Comparison of ENCODE assay signal across 18 mouse cellular contexts in the genomic region with DNA sequence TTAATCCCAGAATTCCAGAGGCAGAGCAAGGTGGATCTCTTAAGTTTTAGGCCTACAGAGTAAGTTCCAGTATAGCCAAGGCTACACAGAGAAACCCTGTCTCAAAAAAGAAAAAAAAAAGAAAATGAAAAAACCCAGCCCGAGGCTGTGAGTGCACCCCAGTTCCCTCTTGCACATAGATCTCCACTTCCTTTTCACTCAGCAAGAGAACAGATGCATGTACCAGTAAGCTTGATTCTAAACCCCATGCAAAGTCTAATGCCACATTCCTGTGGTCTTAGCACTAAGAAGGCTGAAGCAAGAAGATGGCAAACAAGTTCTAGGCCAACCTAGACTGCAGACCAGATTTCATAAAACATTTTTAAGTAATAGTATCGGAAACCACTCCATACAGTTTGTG. TPM values are rescaled to one million over a fixed set of nuclear protein-coding genes. Genes with fewer than 3 reads are reported as not detected.
DNase-seq lines count a peak whose midpoint lies in the region; ATAC-seq and TF ChIP-seq lines count a peak whose summit lies in the region.
"Had no signal": no experiment of that assay in that cellular context is flagged by ENCODE, and none has a peak within 500 bp of the region (broad histone marks: within the 10 kb centered on the region; RNA-seq: fewer than 3 reads in every experiment).

No protein-coding gene starts in this region.

- peaks cover 29% of the 10 kb centered on the region for H3K36me3 ChIP-seq in embryonic facial prominence, embryonic 13.5 days
- H3K36me3 ChIP-seq in embryonic facial prominence, embryonic 10.5 days (replicated peaks): peaks cover 39% of the 10 kb centered on the region
- peaks cover 26% of the 10 kb centered on the region for H3K36me3 ChIP-seq in lung, embryonic 14.5 days (ENCODE audit: insufficient read depth)
- no peaks in the 10 kb centered on the region for H3K36me3 ChIP-seq in lung, postnatal 0 days (ENCODE audit: insufficient read depth, low read length)

- H3K9ac ChIP-seq in embryonic facial prominence, embryonic 13.5 days: no peak overlapping the region
- H3K9ac ChIP-seq in lung, embryonic 14.5 days: no peak overlapping the region
- H3K9ac ChIP-seq in lung, postnatal 0 days (replicated peaks; ENCODE audit: low read depth): no peak overlapping the region
- H3K9ac ChIP-seq: forebrain, embryonic 13.5 days; forebrain, postnatal 0 days; hindbrain, embryonic 13.5 days had no signal

- peaks cover 5% of the 10 kb centered on the region; the same call in 1 of the 2 replicates for H3K4me1 ChIP-seq in embryonic facial prominence, embryonic 13.5 days
- H3K4me1 ChIP-seq in embryonic facial prominence, embryonic 10.5 days: peaks cover 26% of the 10 kb centered on the region
- no peaks in the 10 kb centered on the region for H3K4me1 ChIP-seq in lung, embryonic 14.5 days (ENCODE audit: insufficient read depth)
- 0 out of 2 replicates have a peak, but pooled peaks cover 3% of the 10 kb centered on the region for H3K4me1 ChIP-seq in lung, postnatal 0 days (ENCODE audit: insufficient read depth, low read depth, low read length)

- no peaks in the 10 kb centered on the region for H3K27me3 ChIP-seq in embryonic facial prominence, embryonic 13.5 days
- no peaks in the 10 kb centered on the region for H3K27me3 ChIP-seq in embryonic facial prominence, embryonic 10.5 days (replicated peaks; ENCODE audit: low read depth, poor library complexity, severe bottlenecking)
- no peaks in the 10 kb centered on the region for H3K27me3 ChIP-seq in lung, embryonic 14.5 days (ENCODE audit: insufficient read depth, low read length)
- H3K27me3 ChIP-seq in lung, postnatal 0 days (replicated peaks; ENCODE audit: insufficient read depth, low read length): no peaks in the 10 kb centered on the region
- H3K27me3 ChIP-seq: forebrain, embryonic 13.5 days; hindbrain, embryonic 13.5 days had no signal

- TF ChIP-seq EP300 in lung, postnatal 0 days (IDR thresholded peaks at IDR 0.05): no peak

- TF ChIP-seq CTCF in lung, embryonic 14.5 days (IDR thresholded peaks at IDR 0.05; ENCODE audit: low read depth): no peak
- TF ChIP-seq CTCF in lung, postnatal 0 days (IDR thresholded peaks at IDR 0.05): no peak

- no peak for DNase-seq in embryonic facial prominence, embryonic 10.5 days (ENCODE audit: low spot score)
- no peak for DNase-seq in lung, embryonic 14.5 days
- DNase-seq in lung, postnatal 0 days (ENCODE audit: low spot score): no peak
- DNase-seq in left cerebral cortex, adult 8-10 months (ENCODE audit: low spot score in 2 of 2): no peak
- no peak for DNase-seq in kidney, adult 11 months
- DNase-seq: adrenal gland, postnatal 10 days; cerebellum, adult 2 months; cerebellum, postnatal 10 days; forebrain, postnatal 0 days; gastrocnemius, postnatal 25 days; heart, adult 18-20 months; heart, postnatal 10 days had no signal

- no peak overlapping the region for H3K4me2 ChIP-seq in embryonic facial prominence, embryonic 13.5 days
- no peak overlapping the region for H3K4me2 ChIP-seq in lung, embryonic 14.5 days
- H3K4me2 ChIP-seq in lung, postnatal 0 days (replicated peaks; ENCODE audit: low read depth, low read length): no peak overlapping the region
- H3K4me2 ChIP-seq: forebrain, embryonic 13.5 days; hindbrain, embryonic 13.5 days had no signal

- no peaks in the 10 kb centered on the region for H3K9me3 ChIP-seq in embryonic facial prominence, embryonic 13.5 days
- no peaks in the 10 kb centered on the region for H3K9me3 ChIP-seq in embryonic facial prominence, embryonic 10.5 days
- H3K9me3 ChIP-seq in lung, embryonic 14.5 days (ENCODE audit: low read depth, low read length): no peaks in the 10 kb centered on the region
- H3K9me3 ChIP-seq in lung, postnatal 0 days (ENCODE audit: low read length): no peaks in the 10 kb centered on the region
- H3K9me3 ChIP-seq: forebrain, embryonic 13.5 days; heart, embryonic 10.5 days; hindbrain, embryonic 13.5 days had no signal

- peak overlapping the region; percentile 8; the same call in 1 of the 2 replicates for H3K27ac ChIP-seq in embryonic facial prominence, embryonic 13.5 days
- H3K27ac ChIP-seq in embryonic facial prominence, embryonic 10.5 days (replicated peaks): no peak overlapping the region
- peak overlapping the region; percentile 58; the same call in 1 of the 2 replicates for H3K27ac ChIP-seq in lung, embryonic 14.5 days (ENCODE audit: low read depth)
- H3K27ac ChIP-seq in lung, postnatal 0 days (ENCODE audit: low read length): no peak overlapping the region
- H3K27ac ChIP-seq: forebrain, embryonic 13.5 days; heart, embryonic 10.5 days; hindbrain, embryonic 13.5 days; hindbrain, postnatal 0 days had no signal

- ATAC-seq in embryonic facial prominence, embryonic 13.5 days (ENCODE audit: insufficient number of reproducible peaks, insufficient read depth, low FRiP score, low TSS enrichment, low read depth): no peak
- ATAC-seq in lung, embryonic 14.5 days (ENCODE audit: insufficient read depth): no peak
- ATAC-seq in lung, postnatal 0 days: no peak
- peak; percentile 56 for ATAC-seq in common myeloid progenitor, adult 5-6 weeks (replicated peaks; ENCODE audit: low read depth, poor library complexity, severe bottlenecking)
- ATAC-seq: forebrain, embryonic 13.5 days; forebrain, postnatal 0 days; hindbrain, postnatal 0 days had no signal

- WGBS in embryonic facial prominence, embryonic 13.5 days: 89% methylated on average over 2 of the region's 2 CpGs
- WGBS in embryonic facial prominence, embryonic 10.5 days: 92% methylated on average over 2 of the region's 2 CpGs
- WGBS in lung, embryonic 14.5 days: 88% methylated on average over 2 of the region's 2 CpGs
- 78% methylated on average over 2 of the region's 2 CpGs for WGBS in lung, postnatal 0 days

- H3K4me3 ChIP-seq in embryonic facial prominence, embryonic 13.5 days: no peak overlapping the region
- H3K4me3 ChIP-seq in embryonic facial prominence, embryonic 10.5 days: no peak overlapping the region
- H3K4me3 ChIP-seq in lung, embryonic 14.5 days (ENCODE audit: low read depth, low read length): no peak overlapping the region
- no peak overlapping the region for H3K4me3 ChIP-seq in lung, postnatal 0 days (ENCODE audit: low read depth, low read length)
- H3K4me3 ChIP-seq: forebrain, embryonic 13.5 days; heart, embryonic 10.5 days; hindbrain, embryonic 13.5 days had no signal

RNA-seq across cellular contexts. Expression of a gene that starts 25.4 kb away (rescaled TPM):
- polyA plus RNA-seq in embryonic facial prominence, embryonic 13.5 days (2015; fragmentation: Nextera tagmentation; extraction: Ambion mirVana): 59.0 and 60.5 TPM in 2 replicates
- polyA plus RNA-seq in embryonic facial prominence, embryonic 10.5 days (2016; fragmentation: Nextera tagmentation; extraction: Ambion mirVana): 70.2 and 74.3 TPM in 2 replicates
- polyA plus RNA-seq in lung, embryonic 14.5 days (2014; fragmentation: Nextera tagmentation; extraction: Ambion mirVana): 61.9 and 67.5 TPM in 2 replicates
- 19.7 and 20.8 TPM in 2 replicates for polyA plus RNA-seq in lung, postnatal 0 days (2015; fragmentation: Nextera tagmentation; extraction: Ambion mirVana)
- 61.5 and 76.0 TPM in 2 replicates for total RNA-seq in common myeloid progenitor, adult 5-6 weeks (2017)
- 100 to 1,000 TPM in 1 of 4 experiments, 10 to 100 TPM in 3; 88.8 to 104 (median 97.5) TPM for total RNA-seq in left cerebral cortex, adult 8-10 months (2022)

Comparison
In these comparisons a context has a peak if more than half of its experiments do, and no peak if none do; other contexts are left out.
1. H3K27ac ChIP-seq: peak in embryonic facial prominence, embryonic 13.5 days (single experiment) and lung, embryonic 14.5 days (single experiment); none in embryonic facial prominence, embryonic 10.5 days (single experiment) and lung, postnatal 0 days (single experiment).